Mouse (Mus musculus) gonadal fat pad, adult 2 months (tissue): Measurements from ENCODE around the gene Oaf. TPM values are rescaled to one million over a fixed set of nuclear protein-coding genes. Genes with fewer than 3 reads are reported as not detected.

Source experiments
- DNase-seq: peaks from one replicate; pipeline ENCODE4 v3.0.0-alpha.2; 2012; ENCODE audit warnings: low read depth
- polyA plus RNA-seq: library from polyadenylated mRNA; depleted of rRNA; stranded (reverse); fragments of >200 nt; gene quantifications from 2 replicates; pipeline ENCODE4 v1.2.3, GENCODE M21; 2012; rRNA removed

The Oaf gene
- polyA plus RNA-seq, 1 experiment = 40.7 TPM

GRCm38 (mm10) chr9:43225481-43225880, 14.2 kb downstream of the Oaf start:
- DNase-seq = no peak

GRCm38 (mm10) chr9:43224771-43225355, 14.8 kb downstream of the Oaf start:
- no peak for DNase-seq

GRCm38 (mm10) chr9:43222429-43222715, 17.3 kb downstream of the Oaf start:
- DNase-seq = no peak

GRCm38 (mm10) chr9:43221643-43222428, 17.9 kb downstream of the Oaf start:
- DNase-seq = no peak

- DNase-seq = peak; percentile 37
Observed at GRCm38 (mm10) chr9:43210771-43211450, 28.8 kb downstream of the Oaf start.

GRCm38 (mm10) chr9:43210190-43210682, 29.5 kb downstream of the Oaf start, which contains the start of gene Pou2f3:
Gene Pou2f3, minus strand, starts transcription at chr9:43210369.
- DNase-seq = peak; percentile 44

- DNase-seq = no peak
Observed at GRCm38 (mm10) chr9:43206022-43206390, 33.7 kb downstream of the Oaf start.

GRCm38 (mm10) chr9:43205343-43206021, 34.2 kb downstream of the Oaf start:
- no peak for DNase-seq

- DNase-seq = no peak
Observed at GRCm38 (mm10) chr9:43200212-43200611, 39.5 kb downstream of the Oaf start.

GRCm38 (mm10) chr9:43194001-43194400, 45.7 kb downstream of the Oaf start:
- DNase-seq = no peak

- DNase-seq = no peak
Observed at GRCm38 (mm10) chr9:43191561-43191960, 48.1 kb downstream of the Oaf start.

- no peak for DNase-seq
Observed at GRCm38 (mm10) chr9:43189021-43189356, 50.7 kb downstream of the Oaf start.

GRCm38 (mm10) chr9:43188309-43189020, 51.2 kb downstream of the Oaf start:
- DNase-seq = no peak

GRCm38 (mm10) chr9:43179614-43180013, 60.1 kb downstream of the Oaf start:
- no peak for DNase-seq

GRCm38 (mm10) chr9:43178172-43178571, 61.5 kb downstream of the Oaf start:
- no peak for DNase-seq

Other genes starting within 250 kb of the Oaf start
- 34.7 and 39.2 TPM in 2 replicates for gene Arhgef12, start 132.7 kb downstream of the Oaf start, polyA plus RNA-seq
- gene Tmem136, start 123.3 kb downstream of the Oaf start, polyA plus RNA-seq = 3.3 and 3.6 TPM in 2 replicates
- gene Pou2f3, start 29.5 kb downstream of the Oaf start, polyA plus RNA-seq = 0.15 TPM in 2 replicates
- 8.9 and 12.3 TPM in 2 replicates for gene Trim29, start 70.9 kb upstream of the Oaf start, polyA plus RNA-seq